In genomic region chr2:157263832-157264231, GRCm38 (mm10) we compare ENCODE assay signal across 21 mouse cellular contexts.
"Had no signal": no experiment of that assay in that cellular context is flagged by ENCODE, and none has a peak within 500 bp of the region (broad histone marks: within the 10 kb centered on the region; RNA-seq: fewer than 3 reads in every experiment).

No protein-coding gene starts in this region.

- H3K27ac ChIP-seq: kidney, embryonic 15.5 days; limb, embryonic 12.5 days; liver, embryonic 12.5 days; liver, embryonic 15.5 days; midbrain, embryonic 12.5 days; midbrain, embryonic 15.5 days; neural tube, embryonic 12.5 days; stomach, embryonic 15.5 days had no signal

- DNase-seq: kidney, adult 11 months; kidney, adult 8-10 months; kidney, postnatal 10 days; kidney, postnatal 36 days; layer of hippocampus, adult 9-11 months; liver; lung, adult 2 months; lung, postnatal 14 days; lung, postnatal 4 days; retina, postnatal 1 day; right cerebral cortex, postnatal 25 days; spleen, adult 18-20 months; thymus, postnatal 25 days had no signal

- H3K9me3 ChIP-seq: kidney, embryonic 15.5 days; limb, embryonic 12.5 days; liver, embryonic 12.5 days; liver, embryonic 15.5 days; midbrain, embryonic 12.5 days; midbrain, embryonic 15.5 days; neural tube, embryonic 12.5 days; stomach, embryonic 15.5 days had no signal

- H3K9ac ChIP-seq: kidney, embryonic 15.5 days; limb, embryonic 12.5 days; liver, embryonic 12.5 days; liver, embryonic 15.5 days; midbrain, embryonic 12.5 days; midbrain, embryonic 15.5 days; neural tube, embryonic 12.5 days; stomach, embryonic 15.5 days had no signal

- ATAC-seq: liver, embryonic 12.5 days; midbrain, embryonic 15.5 days had no signal

- H3K27me3 ChIP-seq: kidney, embryonic 15.5 days; limb, embryonic 12.5 days; liver, embryonic 15.5 days; midbrain, embryonic 12.5 days; midbrain, embryonic 15.5 days; neural tube, embryonic 12.5 days; stomach, embryonic 15.5 days had no signal

- H3K36me3 ChIP-seq: kidney, embryonic 15.5 days; limb, embryonic 12.5 days; liver, embryonic 12.5 days; liver, embryonic 15.5 days; midbrain, embryonic 12.5 days; midbrain, embryonic 15.5 days; neural tube, embryonic 12.5 days; stomach, embryonic 15.5 days had no signal

- H3K4me1 ChIP-seq: kidney, embryonic 15.5 days; liver, embryonic 12.5 days; midbrain, embryonic 12.5 days; midbrain, embryonic 15.5 days; neural tube, embryonic 12.5 days; stomach, embryonic 15.5 days had no signal

- H3K4me2 ChIP-seq: kidney, embryonic 15.5 days; limb, embryonic 12.5 days; liver, embryonic 12.5 days; liver, embryonic 15.5 days; midbrain, embryonic 12.5 days; midbrain, embryonic 15.5 days; neural tube, embryonic 12.5 days; stomach, embryonic 15.5 days had no signal

- H3K4me3 ChIP-seq: kidney, embryonic 15.5 days; limb, embryonic 12.5 days; liver, embryonic 12.5 days; liver, embryonic 15.5 days; midbrain, embryonic 12.5 days; midbrain, embryonic 15.5 days; neural tube, embryonic 12.5 days; stomach, embryonic 15.5 days had no signal
